Mouse (Mus musculus) embryonic facial prominence, embryonic 11.5 days (tissue): ENCODE results near the gene Erich3. TPM values are rescaled to one million over a fixed set of nuclear protein-coding genes. Genes with fewer than 3 reads are reported as not detected.
"Not testable (repeated sequence)": the region's sequence is repeated elsewhere in the genome, so short reads cannot be mapped to it uniquely, and the experiment has no call there.

Experiments
- ATAC-seq: fragments of 200-750 bp; cut with Nextera tagmentation; replicated peaks from 2 replicates; pipeline ENCODE4 v1.8.0; 2017; ENCODE audit warnings: low read depth; ENCODE audit not compliant: insufficient number of reproducible peaks, low FRiP score, low TSS enrichment
- DNase-seq: peaks from one replicate; pipeline ENCODE4 v3.0.0-alpha.2; 2015; ENCODE audit warnings: low spot score
- H3K27ac ChIP-seq: fragments of 300-500 bp; sonication (generic); replicated peaks from 2 replicates; pipeline ENCODE4 v1.5.1; 2014; ENCODE audit warnings: mild to moderate bottlenecking, low read depth, low read length, control low read depth
- H3K27me3 ChIP-seq: fragments of 300-500 bp; sonication (generic); 2 replicates; pipeline ENCODE4 v1.6.1; 2014; ENCODE audit warnings: mild to moderate bottlenecking, low read length, moderate library complexity, mixed read lengths; ENCODE audit not compliant: control insufficient read depth, insufficient read depth
- H3K36me3 ChIP-seq: fragments of 300-500 bp; sonication (generic); replicated peaks from 2 replicates; pipeline ENCODE4 v1.6.1; 2014; ENCODE audit warnings: low read depth, mild to moderate bottlenecking, low read length, moderate library complexity, mixed read lengths; ENCODE audit not compliant: control insufficient read depth, insufficient read depth
- H3K4me1 ChIP-seq: fragments of 300-500 bp; sonication (generic); 2 replicates; pipeline ENCODE4 v1.6.1; 2014; ENCODE audit warnings: low read length, mixed read lengths; ENCODE audit not compliant: control insufficient read depth, insufficient read depth
- H3K4me2 ChIP-seq: fragments of 300-500 bp; sonication (generic); 2 replicates; pipeline ENCODE4 v1.6.1; 2014; ENCODE audit warnings: low read depth, mild to moderate bottlenecking, control low read depth, low read length, moderate library complexity
- H3K4me3 ChIP-seq: fragments of 300-500 bp; sonication (generic); 2 replicates; pipeline ENCODE4 v1.5.1; 2014; ENCODE audit warnings: low read depth, low read length, control low read depth
- H3K9ac ChIP-seq: fragments of 300-500 bp; sonication (generic); replicated peaks from 2 replicates; pipeline ENCODE4 v1.6.1; 2014; ENCODE audit warnings: mild to moderate bottlenecking, control low read depth, low read length
- H3K9me3 ChIP-seq: fragments of 300-500 bp; sonication (generic); replicated peaks from 2 replicates; pipeline ENCODE4 v1.6.1; 2016; ENCODE audit warnings: mild to moderate bottlenecking, low read length, inconsistent platforms, mixed read lengths; ENCODE audit not compliant: control insufficient read depth
- WGBS: fragments of 180-500 bp; shearing (Covaris S2); extraction: QIAGEN DNeasy Blood & Tissue Kit; methylation state at CpG from one replicate; pipeline ENCODE4 v1.1.7; 2014; 5-methylcytosine and 5-hydroxymethylcytosine counted together
- polyA plus RNA-seq: library from polyadenylated mRNA; unstranded; fragments of >200 nt; fragmentation: Nextera tagmentation; extraction: Ambion mirVana; gene quantifications from 2 replicates; pipeline ENCODE4 v1.2.1, GENCODE M21; 2014

Gene Erich3
- polyA plus RNA-seq = 0.17 and 0.39 TPM in 2 replicates

DNA sequence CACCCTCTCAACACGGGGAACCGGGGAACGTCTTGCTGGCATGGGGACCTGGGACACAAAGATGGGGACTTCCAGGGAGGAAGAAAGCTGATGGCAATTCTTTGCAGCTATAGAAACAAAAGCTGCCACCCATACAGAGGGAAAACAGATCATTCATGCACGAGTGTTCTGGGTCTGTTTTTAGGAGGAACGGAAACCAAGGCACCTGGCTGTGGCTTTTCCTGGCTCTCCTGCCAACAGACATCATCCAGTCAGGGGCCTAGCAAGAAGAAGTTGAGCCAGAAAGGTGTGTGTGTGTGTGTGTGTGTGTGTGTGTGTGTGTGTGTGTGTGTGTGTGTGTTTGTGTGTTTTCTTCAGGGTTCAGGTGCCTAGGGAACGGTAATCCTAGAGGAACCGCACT is at the start of gene Erich3:
Erich3 (plus strand) TSS at position 315 of the 400 bp plus-strand sequence.
- 30% methylated on average over 7 of the region's 7 CpGs for WGBS
- no peaks in the 10 kb centered on the region; the same call in 1 of the 2 replicates for H3K4me1 ChIP-seq
- no peak within 1 kb of the TSS for H3K27ac ChIP-seq
- no peak for ATAC-seq
- H3K9me3 ChIP-seq = no peaks in the 10 kb centered on the region
- H3K27me3 ChIP-seq = peaks cover 13% of the 10 kb centered on the region
- no peak for DNase-seq
- peak within 1 kb of the TSS; percentile 69 for H3K4me2 ChIP-seq
- H3K9ac ChIP-seq = peak within 1 kb of the TSS; percentile 7; the same call in 1 of the 2 replicates
- H3K4me3 ChIP-seq = peak within 1 kb of the TSS; percentile 31
- no peaks in the 10 kb centered on the region for H3K36me3 ChIP-seq

DNA sequence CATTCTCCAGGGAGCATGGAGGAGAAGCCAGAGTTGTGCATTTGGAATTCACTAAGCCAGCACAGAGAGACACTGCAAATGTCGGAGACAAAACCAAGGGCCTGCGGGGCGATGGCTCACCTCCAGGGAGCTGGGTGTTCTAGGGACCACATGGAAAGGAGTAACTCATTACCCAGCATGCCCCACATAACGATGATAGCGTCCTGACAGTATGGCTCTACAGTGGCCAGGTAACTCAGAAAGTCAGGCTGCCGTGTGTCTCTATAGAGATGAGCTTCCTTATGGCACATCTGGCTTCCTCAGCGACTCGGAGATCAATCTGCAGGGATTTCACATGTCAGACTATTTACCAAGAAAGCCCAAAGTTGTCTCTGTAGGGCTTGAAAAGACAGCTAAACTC is 48.9 kb upstream of the Erich3 start:
- Histone ChIP-seq H3K4me2 (no peak overlapping the region), H3K4me1 (no peaks in the 10 kb centered on the region), H3K4me3 (no peak overlapping the region), H3K27me3 (no peaks in the 10 kb centered on the region), H3K9ac (no peak overlapping the region), H3K27ac (no peak overlapping the region), H3K9me3 (no peaks in the 10 kb centered on the region), H3K36me3 (no peaks in the 10 kb centered on the region)
- ATAC-seq (no peak), DNase-seq (no peak)
- WGBS = 90% methylated on average over 8 of the region's 8 CpGs

DNA sequence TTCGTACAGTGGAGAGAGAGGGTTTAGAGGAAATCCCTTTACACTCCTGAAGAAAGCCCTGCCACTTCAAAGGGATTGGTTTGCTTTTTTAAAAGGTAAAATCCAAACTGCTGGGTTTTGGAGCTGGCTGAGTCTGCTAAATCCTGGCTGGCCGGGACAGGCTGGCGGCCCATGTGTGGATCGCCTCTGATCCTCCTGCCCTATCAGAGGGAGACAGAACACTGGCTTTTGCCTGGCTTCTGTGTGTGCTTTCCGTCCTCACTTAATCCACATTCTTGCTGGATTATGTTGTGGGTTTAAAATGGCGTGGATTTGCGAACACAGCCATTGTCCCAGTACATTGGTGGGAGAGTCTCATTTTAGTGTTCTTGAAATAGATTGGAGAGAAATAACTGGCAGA is 48.4 kb upstream of the Erich3 start:
- Histone ChIP-seq H3K9ac (no peak overlapping the region), H3K9me3 (no peaks in the 10 kb centered on the region), H3K4me3 (no peak overlapping the region), H3K4me1 (no peaks in the 10 kb centered on the region), H3K36me3 (no peaks in the 10 kb centered on the region), H3K4me2 (no peak overlapping the region), H3K27me3 (no peaks in the 10 kb centered on the region), H3K27ac (no peak overlapping the region)
- DNase-seq (no peak), ATAC-seq (no peak)
- 86% methylated on average over 7 of the region's 7 CpGs for WGBS

DNA sequence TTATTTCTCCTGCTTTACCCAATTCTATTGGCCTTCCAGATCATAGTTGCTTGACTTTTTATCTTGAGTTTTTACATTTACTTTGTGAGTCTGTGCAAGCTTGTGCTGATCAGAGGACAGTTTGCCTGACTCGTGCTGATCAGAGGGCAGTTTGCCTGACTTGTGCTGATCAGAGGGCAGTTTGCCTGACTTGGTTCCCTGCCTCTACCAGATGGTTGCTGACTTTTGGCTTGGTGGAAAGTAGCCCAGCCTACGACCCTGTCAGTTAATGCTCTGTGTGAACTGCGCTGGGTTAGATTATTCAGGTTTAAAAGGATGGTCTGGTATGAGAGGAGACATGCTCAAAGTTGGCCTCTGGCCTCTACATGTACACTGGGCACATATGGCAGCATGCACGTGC is 47.6 kb upstream of the Erich3 start:
- Histone ChIP-seq H3K36me3 (no peaks in the 10 kb centered on the region), H3K4me1 (no peaks in the 10 kb centered on the region), H3K27ac (no peak overlapping the region), H3K9ac (no peak overlapping the region), H3K9me3 (no peaks in the 10 kb centered on the region), H3K27me3 (no peaks in the 10 kb centered on the region), H3K4me3 (no peak overlapping the region), H3K4me2 (no peak overlapping the region)
- DNase-seq (no peak), ATAC-seq (no peak)
- WGBS = 89% methylated on average over 4 of the region's 4 CpGs

DNA sequence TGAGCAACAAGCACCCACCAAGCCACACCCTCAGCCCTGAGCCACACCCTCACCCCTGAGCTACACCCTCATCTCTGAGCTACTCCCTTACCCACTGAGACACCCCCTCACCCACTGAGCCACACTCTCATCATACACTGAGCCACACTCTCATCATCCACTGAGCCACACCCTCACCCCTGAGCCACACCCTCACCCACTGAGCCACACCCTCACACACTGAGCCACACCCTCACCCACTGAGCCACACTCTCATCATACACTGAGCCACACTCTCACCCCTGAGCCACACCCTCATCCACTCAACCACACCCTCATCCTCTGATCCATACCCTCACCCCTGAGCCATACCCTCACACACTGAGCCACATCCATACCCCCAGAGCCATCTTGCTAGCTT is 35.4 kb upstream of the Erich3 start:
- ATAC-seq = 0 out of 2 replicates have a peak, but pooled peaks have one; percentile 79
- Histone ChIP-seq H3K4me3 (no peak overlapping the region), H3K9ac (no peak overlapping the region), H3K9me3 (no peaks in the 10 kb centered on the region), H3K27ac (no peak overlapping the region), H3K27me3 (no peaks in the 10 kb centered on the region), H3K36me3 (no peaks in the 10 kb centered on the region), H3K4me2 (no peak overlapping the region), H3K4me1 (no peaks in the 10 kb centered on the region)
- DNase-seq = no peak

DNA sequence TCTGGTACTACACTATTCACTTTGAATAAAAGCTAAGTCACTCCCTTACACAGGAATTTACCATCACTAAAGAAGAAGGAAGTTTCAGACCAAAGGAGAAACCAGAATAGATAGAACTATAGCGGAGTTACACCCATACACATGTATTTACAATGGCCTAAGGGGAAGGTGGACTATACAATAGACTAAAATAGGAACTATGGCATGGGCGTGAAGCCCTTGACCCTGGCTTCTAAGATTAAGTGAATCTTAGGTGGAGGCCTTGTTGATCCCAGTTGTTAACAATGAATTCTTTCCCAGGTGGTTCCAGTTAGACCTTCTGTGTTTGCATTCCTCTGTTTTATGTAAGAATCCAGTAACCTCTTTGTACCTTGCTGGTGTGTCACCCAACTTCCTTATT is 32.4 kb upstream of the Erich3 start:
- WGBS = 87% methylated on average over 2 of the region's 2 CpGs
- not testable (repeated sequence) for H3K4me2 ChIP-seq, H3K27me3 ChIP-seq, H3K36me3 ChIP-seq, ATAC-seq, H3K4me1 ChIP-seq, H3K4me3 ChIP-seq, DNase-seq, H3K27ac ChIP-seq, H3K9ac ChIP-seq, H3K9me3 ChIP-seq

DNA sequence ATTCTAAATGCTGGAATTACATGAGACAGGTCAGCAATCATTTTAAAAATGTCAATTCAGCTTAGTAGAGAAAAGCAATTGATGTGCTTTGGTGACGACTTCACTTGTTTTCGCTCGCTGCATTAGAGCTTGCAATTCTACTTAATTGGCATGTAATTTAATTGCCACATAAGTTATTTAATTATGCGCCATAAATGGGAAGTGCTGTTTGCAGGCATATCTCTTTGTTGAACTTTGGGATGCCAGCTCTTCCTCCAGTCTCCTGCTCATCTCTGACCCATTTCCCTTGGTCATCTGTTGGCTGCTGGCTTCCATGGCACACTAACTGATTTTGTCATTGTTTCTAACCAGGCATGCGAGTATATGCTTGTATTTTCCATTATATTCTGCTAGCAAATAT is 30.6 kb upstream of the Erich3 start:
- Histone ChIP-seq H3K27me3 (no peaks in the 10 kb centered on the region), H3K4me3 (no peak overlapping the region), H3K9me3 (no peaks in the 10 kb centered on the region), H3K4me2 (no peak overlapping the region), H3K27ac (no peak overlapping the region), H3K9ac (no peak overlapping the region), H3K36me3 (no peaks in the 10 kb centered on the region), H3K4me1 (no peaks in the 10 kb centered on the region)
- whole genome bisulfite sequencing = 83% methylated on average over 5 of the region's 5 CpGs
- no peak for DNase-seq
- ATAC-seq = no peak

DNA sequence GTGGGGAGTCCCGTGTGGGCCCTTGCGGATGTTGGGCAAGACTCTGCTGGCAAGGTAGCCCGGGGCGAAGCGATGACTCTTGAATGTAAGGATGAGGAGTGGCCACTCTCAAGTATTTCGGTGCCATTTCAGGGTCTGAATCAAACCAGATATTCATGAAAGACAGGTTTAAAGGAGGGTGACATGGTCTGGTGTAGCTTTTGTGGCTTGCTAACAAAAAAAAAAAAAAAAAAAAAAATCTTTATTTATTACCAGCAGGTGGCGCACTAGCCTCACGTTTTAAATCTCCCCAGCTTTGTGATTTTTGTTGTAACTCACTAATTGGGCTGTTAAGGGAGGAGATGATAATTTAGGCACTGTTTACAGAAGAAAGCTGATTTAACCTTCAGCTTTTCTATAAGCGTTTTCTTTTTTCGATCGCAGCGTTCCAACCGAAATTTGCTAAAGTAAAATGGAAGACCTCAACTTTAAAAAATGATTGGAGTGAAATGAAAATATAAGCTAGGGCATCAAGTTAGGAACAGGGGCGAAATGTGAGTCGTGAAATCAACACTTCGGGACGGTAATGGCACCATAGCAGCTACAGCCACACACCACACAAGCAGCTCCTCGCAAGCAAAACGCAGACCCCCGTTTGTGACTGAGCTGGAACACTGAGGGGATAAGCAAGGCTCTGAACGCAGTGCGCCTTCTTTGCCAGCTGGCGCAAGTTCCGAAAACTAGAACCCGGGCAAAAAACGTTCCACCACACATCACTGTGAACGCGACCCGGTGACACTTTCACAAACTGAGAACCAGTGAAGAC is 16.8 kb upstream of the Erich3 start:
- WGBS = 58% methylated on average over 29 of the region's 29 CpGs
- Histone ChIP-seq H3K9ac (no peak overlapping the region), H3K4me1 (no peaks in the 10 kb centered on the region), H3K4me2 (no peak overlapping the region), H3K4me3 (no peak overlapping the region), H3K9me3 (no peaks in the 10 kb centered on the region), H3K27me3 (no peaks in the 10 kb centered on the region), H3K36me3 (no peaks in the 10 kb centered on the region), H3K27ac (no peak overlapping the region)
- no peak for ATAC-seq
- peak; percentile 64 for DNase-seq
